Mouse (Mus musculus) thymus, adult 2 months (tissue): ENCODE measurements at regions not wholly inside any gene's neighbourhood (a gene's known extent, or its start where the extent isn't known, plus 50 kb on each side); places are given as distances from the start of the nearest gene placed in this dataset.

Experiments
- DNase-seq: peaks from one replicate; pipeline ENCODE4 v3.0.0; 2021
- H3K27ac ChIP-seq: fragments of 200-500 bp; 2 replicates; pipeline ENCODE4 v1.5.1; 2012; ENCODE audit warnings: low read length, control low read depth; ENCODE audit not compliant: control insufficient read depth, insufficient read depth
- H3K27me3 ChIP-seq: fragments of 200-500 bp; 2 replicates; pipeline ENCODE4 v1.6.1; 2012; ENCODE audit warnings: mild to moderate bottlenecking, low read length, moderate library complexity, mixed read lengths; ENCODE audit not compliant: control insufficient read depth, insufficient read depth
- H3K36me3 ChIP-seq: fragments of 200-500 bp; 2 replicates; pipeline ENCODE4 v1.6.1; 2012; ENCODE audit warnings: mild to moderate bottlenecking, low read length, moderate library complexity; ENCODE audit not compliant: control insufficient read depth, insufficient read depth
- H3K4me1 ChIP-seq: fragments of 200-500 bp; replicated peaks from 2 replicates; pipeline ENCODE4 v1.6.1; 2012; ENCODE audit warnings: low read length; ENCODE audit not compliant: control insufficient read depth, insufficient read depth
- H3K4me3 ChIP-seq: fragments of 200-500 bp; 2 replicates; pipeline ENCODE4 v1.5.1; 2012; ENCODE audit warnings: mild to moderate bottlenecking, low read length, control low read depth, moderate library complexity; ENCODE audit not compliant: control insufficient read depth, insufficient read depth
- CTCF ChIP-seq: fragments of 200-500 bp; IDR thresholded peaks from 2 replicates; pipeline ENCODE4 v1.5.1; 2012; ENCODE audit warnings: mild to moderate bottlenecking, control low read depth, low read length, moderate library complexity, borderline replicate concordance; ENCODE audit not compliant: control insufficient read depth, poor library complexity, insufficient read depth; ENCODE audit errors: extremely low read depth
- POLR2A ChIP-seq: fragments of 200-500 bp; IDR thresholded peaks from 2 replicates; pipeline ENCODE4 v1.6.1; 2012; ENCODE audit warnings: mild to moderate bottlenecking, low read length, control low read depth, moderate library complexity; ENCODE audit not compliant: control insufficient read depth, poor library complexity, insufficient read depth; ENCODE audit errors: extremely low read depth
- WGBS: fragments of 180-500 bp; shearing (Covaris S2); methylation state at CpG from one replicate; pipeline ENCODE4 v1.1.7; 2018; 5-methylcytosine and 5-hydroxymethylcytosine counted together

GRCm38 (mm10) chr1:77109861-77110785, 404.8 kb downstream of the Epha4 start:
- TF ChIP-seq POLR2A (no peak), CTCF (no peak)
- Histone ChIP-seq H3K4me1 (no peaks in the 10 kb centered on the region), H3K36me3 (no peaks in the 10 kb centered on the region), H3K27me3 (no peaks in the 10 kb centered on the region), H3K4me3 (no peak overlapping the region), H3K27ac (no peak overlapping the region)
- DNase-seq = no peak
- 75% methylated on average over 6 of the region's 6 CpGs for WGBS

GRCm38 (mm10) chr1:77128411-77128810, 386.5 kb downstream of the Epha4 start:
- 75% methylated on average over 3 of the region's 3 CpGs for WGBS

GRCm38 (mm10) chr1:77137663-77138062, 377.2 kb downstream of the Epha4 start:
- no peaks in the 10 kb centered on the region for H3K36me3 ChIP-seq
- WGBS = 93% methylated on average over 6 of the region's 6 CpGs
- no peak overlapping the region for H3K4me3 ChIP-seq
- no peak overlapping the region for H3K27ac ChIP-seq
- TF ChIP-seq POLR2A = no peak
- TF ChIP-seq CTCF = no peak
- DNase-seq = no peak
- H3K27me3 ChIP-seq = no peaks in the 10 kb centered on the region
- no peaks in the 10 kb centered on the region for H3K4me1 ChIP-seq

More at GRCm38 (mm10) chr1:77128411-77128810, 386.5 kb downstream of the Epha4 start:
- H3K27me3 ChIP-seq = no peaks in the 10 kb centered on the region
- H3K4me3 ChIP-seq = no peak overlapping the region
- H3K36me3 ChIP-seq = no peaks in the 10 kb centered on the region
- no peaks in the 10 kb centered on the region for H3K4me1 ChIP-seq
- H3K27ac ChIP-seq = no peak overlapping the region
- no peak for TF ChIP-seq CTCF
- no peak for TF ChIP-seq POLR2A
- DNase-seq = no peak

GRCm38 (mm10) chr1:77140906-77141305, 374.0 kb downstream of the Epha4 start:
- no peak for DNase-seq
- Histone ChIP-seq H3K36me3 (no peaks in the 10 kb centered on the region), H3K27me3 (no peaks in the 10 kb centered on the region), H3K4me1 (no peaks in the 10 kb centered on the region), H3K27ac (no peak overlapping the region), H3K4me3 (no peak overlapping the region)
- whole genome bisulfite sequencing = 90% methylated on average over 7 of the region's 7 CpGs
- TF ChIP-seq POLR2A (no peak), CTCF (no peak)

- Histone ChIP-seq H3K4me3 (no peak overlapping the region), H3K36me3 (no peaks in the 10 kb centered on the region), H3K4me1 (no peaks in the 10 kb centered on the region), H3K27me3 (no peaks in the 10 kb centered on the region), H3K27ac (no peak overlapping the region)
- DNase-seq = no peak
- 91% methylated on average over 4 of the region's 4 CpGs for WGBS
- no peak for TF ChIP-seq CTCF
- TF ChIP-seq POLR2A = no peak
These were observed 366.8 kb downstream of the Epha4 start for GRCm38 (mm10) chr1:77148052-77148451.

- TF ChIP-seq POLR2A = no peak
- no peak for TF ChIP-seq CTCF
- H3K4me3 ChIP-seq = no peak overlapping the region
- no peaks in the 10 kb centered on the region for H3K4me1 ChIP-seq
- no peaks in the 10 kb centered on the region for H3K36me3 ChIP-seq
- WGBS = 96% methylated on average over 4 of the region's 4 CpGs
- DNase-seq = no peak
- no peak overlapping the region for H3K27ac ChIP-seq
- H3K27me3 ChIP-seq = no peaks in the 10 kb centered on the region
These were observed 346.6 kb downstream of the Epha4 start for GRCm38 (mm10) chr1:77168316-77168715.
